Mouse (Mus musculus): Measurements from ENCODE around the gene 2310022B05Rik. TPM values are rescaled to one million over a fixed set of nuclear protein-coding genes. Genes with fewer than 3 reads are reported as not detected.

Gene 2310022B05Rik
- polyA plus RNA-seq, 1 experiment, result 64.2 TPM

- Histone ChIP-seq H3K4me1 (ENCODE audit: control insufficient read depth, insufficient read depth, low read length) (no peaks in the 10 kb centered on the region; the same call in 1 of the 2 replicates), H3K4me3 (ENCODE audit: insufficient read depth, low read length) (peak overlapping the region; percentile 87; the same call in 1 of the 2 replicates), H3K27ac (ENCODE audit: insufficient read depth, low read length) (peak overlapping the region; percentile 27)
- TF ChIP-seq POLR2A (IDR thresholded peaks at IDR 0.05; ENCODE audit: extremely low read depth, insufficient read depth, low read length) (no peak), CTCF (IDR thresholded peaks at IDR 0.05; ENCODE audit: extremely low read depth, insufficient read depth, low read length) (no peak)
Measured at GRCm38 (mm10) chr8:124663874-124664230, 683 bp upstream of the 2310022B05Rik start.

- H3K27ac ChIP-seq (ENCODE audit: insufficient read depth, low read length), result peak overlapping the region; percentile 92
- TF ChIP-seq POLR2A (IDR thresholded peaks at IDR 0.05; ENCODE audit: extremely low read depth, insufficient read depth, low read length), result no peak
- TF ChIP-seq CTCF (IDR thresholded peaks at IDR 0.05; ENCODE audit: extremely low read depth, insufficient read depth, low read length), result no peak
- peak overlapping the region; percentile 87 for H3K4me3 ChIP-seq (ENCODE audit: insufficient read depth, low read length)
- H3K4me1 ChIP-seq (ENCODE audit: control insufficient read depth, insufficient read depth, low read length), result peaks cover 7% of the 10 kb centered on the region
Measured at GRCm38 (mm10) chr8:124662446-124663111, 590 bp downstream of the 2310022B05Rik start.

GRCm38 (mm10) chr8:124661781-124662180 is 1.4 kb downstream of the 2310022B05Rik start:
- Histone ChIP-seq H3K4me1 (ENCODE audit: control insufficient read depth, insufficient read depth, low read length) (peaks cover 7% of the 10 kb centered on the region), H3K27ac (ENCODE audit: insufficient read depth, low read length) (peak overlapping the region; percentile 92), H3K4me3 (ENCODE audit: insufficient read depth, low read length) (peak overlapping the region; percentile 87)
- TF ChIP-seq CTCF (IDR thresholded peaks at IDR 0.05; ENCODE audit: extremely low read depth, insufficient read depth, low read length) (no peak), POLR2A (IDR thresholded peaks at IDR 0.05; ENCODE audit: extremely low read depth, insufficient read depth, low read length) (no peak)

GRCm38 (mm10) chr8:124658415-124658814 is 4.8 kb downstream of the 2310022B05Rik start:
- TF ChIP-seq CTCF (IDR thresholded peaks at IDR 0.05; ENCODE audit: extremely low read depth, insufficient read depth, low read length) (no peak), POLR2A (IDR thresholded peaks at IDR 0.05; ENCODE audit: extremely low read depth, insufficient read depth, low read length) (no peak)
- Histone ChIP-seq H3K4me1 (ENCODE audit: control insufficient read depth, insufficient read depth, low read length) (peaks cover 9% of the 10 kb centered on the region), H3K27ac (ENCODE audit: insufficient read depth, low read length) (no peak overlapping the region), H3K4me3 (ENCODE audit: insufficient read depth, low read length) (no peak overlapping the region)

GRCm38 (mm10) chr8:124657961-124658360 is 5.2 kb downstream of the 2310022B05Rik start:
- TF ChIP-seq CTCF (IDR thresholded peaks at IDR 0.05; ENCODE audit: extremely low read depth, insufficient read depth, low read length), result no peak
- no peak for TF ChIP-seq POLR2A (IDR thresholded peaks at IDR 0.05; ENCODE audit: extremely low read depth, insufficient read depth, low read length)
- Histone ChIP-seq H3K27ac (ENCODE audit: insufficient read depth, low read length) (no peak overlapping the region), H3K4me1 (ENCODE audit: control insufficient read depth, insufficient read depth, low read length) (peaks cover 9% of the 10 kb centered on the region), H3K4me3 (ENCODE audit: insufficient read depth, low read length) (no peak overlapping the region)

- TF ChIP-seq CTCF (IDR thresholded peaks at IDR 0.05; ENCODE audit: extremely low read depth, insufficient read depth, low read length) (no peak), POLR2A (IDR thresholded peaks at IDR 0.05; ENCODE audit: extremely low read depth, insufficient read depth, low read length) (no peak)
- Histone ChIP-seq H3K27ac (ENCODE audit: insufficient read depth, low read length) (no peak overlapping the region), H3K4me3 (ENCODE audit: insufficient read depth, low read length) (no peak overlapping the region), H3K4me1 (ENCODE audit: control insufficient read depth, insufficient read depth, low read length) (peaks cover 9% of the 10 kb centered on the region)
Measured at GRCm38 (mm10) chr8:124653568-124654475, 9.3 kb downstream of the 2310022B05Rik start.

- Histone ChIP-seq H3K4me1 (ENCODE audit: control insufficient read depth, insufficient read depth, low read length) (peaks cover 2% of the 10 kb centered on the region; the same call in 1 of the 2 replicates), H3K4me3 (ENCODE audit: insufficient read depth, low read length) (no peak overlapping the region), H3K27ac (ENCODE audit: insufficient read depth, low read length) (no peak overlapping the region)
- TF ChIP-seq CTCF (IDR thresholded peaks at IDR 0.05; ENCODE audit: extremely low read depth, insufficient read depth, low read length), result no peak
- no peak for TF ChIP-seq POLR2A (IDR thresholded peaks at IDR 0.05; ENCODE audit: extremely low read depth, insufficient read depth, low read length)
Measured at GRCm38 (mm10) chr8:124652546-124652945, 10.6 kb downstream of the 2310022B05Rik start.

- Histone ChIP-seq H3K4me3 (ENCODE audit: insufficient read depth, low read length) (no peak overlapping the region), H3K27ac (ENCODE audit: insufficient read depth, low read length) (no peak overlapping the region), H3K4me1 (ENCODE audit: control insufficient read depth, insufficient read depth, low read length) (peaks cover 2% of the 10 kb centered on the region; the same call in 1 of the 2 replicates)
- TF ChIP-seq CTCF (IDR thresholded peaks at IDR 0.05; ENCODE audit: extremely low read depth, insufficient read depth, low read length) (no peak), POLR2A (IDR thresholded peaks at IDR 0.05; ENCODE audit: extremely low read depth, insufficient read depth, low read length) (no peak)
Measured at GRCm38 (mm10) chr8:124651776-124652175, 11.4 kb downstream of the 2310022B05Rik start.

GRCm38 (mm10) chr8:124648311-124648710 is 14.9 kb downstream of the 2310022B05Rik start:
- H3K4me3 ChIP-seq (ENCODE audit: insufficient read depth, low read length), result no peak overlapping the region
- H3K4me1 ChIP-seq (ENCODE audit: control insufficient read depth, insufficient read depth, low read length), result peaks cover 8% of the 10 kb centered on the region
- no peak overlapping the region for H3K27ac ChIP-seq (ENCODE audit: insufficient read depth, low read length)
- TF ChIP-seq CTCF (IDR thresholded peaks at IDR 0.05; ENCODE audit: extremely low read depth, insufficient read depth, low read length), result no peak
- TF ChIP-seq POLR2A (IDR thresholded peaks at IDR 0.05; ENCODE audit: extremely low read depth, insufficient read depth, low read length), result no peak

Measured in cortical plate, adult 2 months (tissue).